Mouse (Mus musculus) small intestine, adult 2 months (tissue): ENCODE data around the gene Akr1c14. TPM values are rescaled to one million over a fixed set of nuclear protein-coding genes. Genes with fewer than 3 reads are reported as not detected.
"Not testable (repeated sequence)": the region's sequence is repeated elsewhere in the genome, so short reads cannot be mapped to it uniquely, and the experiment has no call there.

Experiments
- H3K27ac ChIP-seq: fragments of 200-500 bp; 2 replicates; pipeline ENCODE4 v1.5.1; 2012; ENCODE audit warnings: low read depth, low read length, control low read depth, inconsistent platforms; ENCODE audit not compliant: insufficient read depth
- H3K27me3 ChIP-seq: fragments of 200-500 bp; 2 replicates; pipeline ENCODE4 v1.6.1; 2012; ENCODE audit warnings: mild to moderate bottlenecking, moderate library complexity, low read length, inconsistent platforms; ENCODE audit not compliant: control insufficient read depth, insufficient read depth
- H3K36me3 ChIP-seq: fragments of 200-500 bp; 2 replicates; pipeline ENCODE4 v1.6.1; 2012; ENCODE audit warnings: mild to moderate bottlenecking, low read length, control low read depth, inconsistent platforms; ENCODE audit not compliant: control insufficient read depth, insufficient read depth
- H3K4me1 ChIP-seq: fragments of 200-500 bp; 2 replicates; pipeline ENCODE4 v1.6.1; 2012; ENCODE audit warnings: low read length, inconsistent platforms, mixed read lengths; ENCODE audit not compliant: control insufficient read depth, insufficient read depth, insufficient read length
- H3K4me3 ChIP-seq: fragments of 200-500 bp; 2 replicates; pipeline ENCODE4 v1.5.1; 2012; ENCODE audit warnings: low read depth, mild to moderate bottlenecking, control low read depth, inconsistent platforms, low read length, moderate library complexity
- CTCF ChIP-seq: fragments of 200-500 bp; IDR thresholded peaks from 2 replicates; pipeline ENCODE4 v1.5.1; 2012; ENCODE audit warnings: low read depth, mild to moderate bottlenecking, control low read depth, inconsistent platforms, low read length, moderate library complexity, mixed read lengths; ENCODE audit not compliant: insufficient replicate concordance, insufficient read length; ENCODE audit errors: extremely low read depth
- POLR2A ChIP-seq: fragments of 200-500 bp; IDR thresholded peaks from 2 replicates; pipeline ENCODE4 v1.6.1; 2012; ENCODE audit warnings: low read depth, mild to moderate bottlenecking, control low read depth, inconsistent platforms, low read length, moderate library complexity
- WGBS: fragments of 180-500 bp; shearing (Covaris S2); methylation state at CpG from one replicate; pipeline ENCODE4 v1.1.7; 2018; 5-methylcytosine and 5-hydroxymethylcytosine counted together
- polyA plus RNA-seq: library from polyadenylated mRNA; depleted of rRNA; stranded (reverse); fragments of >200 nt; gene quantifications from 2 replicates; pipeline ENCODE4 v1.2.3, GENCODE M21; 2012; rRNA removed

The Akr1c14 gene
- polyA plus RNA-seq, 1 experiment = 0.44 TPM

- Histone ChIP-seq H3K36me3 (no peaks in the 10 kb centered on the region), H3K4me3 (no peak overlapping the region), H3K27ac (no peak overlapping the region), H3K27me3 (no peaks in the 10 kb centered on the region), H3K4me1 (no peaks in the 10 kb centered on the region)
- no peak for TF ChIP-seq CTCF
- no peak for TF ChIP-seq POLR2A
- WGBS = 63% methylated on average over 2 of the region's 2 CpGs
These were observed 70.5 kb downstream of the Akr1c14 start for GRCm38 (mm10) chr13:4119181-4119904.

DNA sequence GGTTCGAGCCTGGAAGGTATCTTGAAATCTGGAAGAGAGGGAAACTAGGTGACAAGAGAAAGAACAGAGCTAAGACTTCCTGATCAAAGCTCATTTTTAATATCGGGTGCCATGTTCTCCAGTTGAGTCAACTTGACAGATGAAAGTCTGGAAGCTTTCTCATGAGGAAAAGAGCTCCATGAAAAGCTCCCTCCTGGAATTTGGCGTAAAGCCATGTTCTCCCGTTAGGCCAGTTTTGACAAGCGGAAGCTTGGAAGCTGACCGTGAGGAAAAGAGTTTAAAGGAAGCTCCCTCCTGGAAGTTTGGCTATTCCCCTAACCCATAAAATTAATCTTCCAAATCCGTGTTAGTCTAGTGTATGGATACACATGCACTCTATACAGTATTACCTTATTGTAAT, 74.3 kb downstream of the Akr1c14 start:
- no peak overlapping the region for H3K4me3 ChIP-seq
- WGBS = 61% methylated on average over 7 of the region's 7 CpGs
- TF ChIP-seq POLR2A (no peak), CTCF (no peak)
- H3K4me1 ChIP-seq = no peaks in the 10 kb centered on the region
- H3K27me3 ChIP-seq = no peaks in the 10 kb centered on the region
- H3K36me3 ChIP-seq = no peaks in the 10 kb centered on the region
- no peak overlapping the region for H3K27ac ChIP-seq

DNA sequence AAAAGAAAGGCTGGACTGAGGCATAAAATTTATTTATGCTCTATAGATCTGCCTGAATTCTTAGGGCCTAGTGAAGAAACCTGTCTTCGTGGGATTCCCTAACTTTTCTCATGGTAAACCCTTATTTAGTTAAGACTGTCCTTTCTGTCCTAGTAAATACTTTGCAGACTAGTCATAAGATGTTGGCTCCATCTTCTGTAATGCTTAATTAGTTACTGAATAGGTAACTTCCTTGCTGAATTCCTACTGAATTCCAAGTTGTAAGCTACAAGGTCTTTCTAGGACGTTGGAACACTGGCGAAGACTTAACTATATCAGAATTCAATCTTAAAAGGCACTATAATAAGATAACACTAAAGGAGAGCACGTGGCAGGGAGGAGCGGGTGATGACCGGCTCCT, 75.7 kb downstream of the Akr1c14 start:
- H3K36me3 ChIP-seq, H3K27me3 ChIP-seq, H3K4me1 ChIP-seq, H3K27ac ChIP-seq, H3K4me3 ChIP-seq: not testable (repeated sequence)
- 93% methylated on average over 6 of the region's 6 CpGs for WGBS

- H3K27ac ChIP-seq, H3K27me3 ChIP-seq, H3K4me3 ChIP-seq, H3K4me1 ChIP-seq, H3K36me3 ChIP-seq: not testable (repeated sequence)
- 91% methylated on average over 1 of the region's 1 CpGs for WGBS
These were observed 77.0 kb downstream of the Akr1c14 start for GRCm38 (mm10) chr13:4125846-4126245.

DNA sequence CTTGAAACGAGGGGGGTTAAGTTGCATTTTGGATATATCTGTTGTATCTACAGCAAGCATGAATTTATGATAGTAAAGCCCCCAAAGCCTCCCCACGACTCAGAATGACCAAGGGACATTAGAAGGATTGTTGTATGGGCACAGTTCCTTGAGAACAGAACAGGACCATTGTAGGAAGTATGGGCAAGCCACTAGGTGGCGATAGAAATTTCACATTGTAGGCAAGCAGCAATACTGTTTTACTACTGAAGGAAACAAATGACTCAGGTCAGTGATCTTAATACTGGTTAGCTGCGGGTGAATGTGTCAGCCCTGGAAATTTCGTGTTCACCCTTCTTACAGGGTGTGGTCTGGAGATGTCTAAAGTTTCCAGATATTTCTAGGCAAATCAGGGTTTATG, 80.3 kb downstream of the Akr1c14 start:
- Histone ChIP-seq H3K36me3 (no peaks in the 10 kb centered on the region), H3K4me1 (no peaks in the 10 kb centered on the region), H3K4me3 (no peak overlapping the region), H3K27ac (no peak overlapping the region), H3K27me3 (no peaks in the 10 kb centered on the region)
- 37% methylated on average over 5 of the region's 5 CpGs for WGBS
- TF ChIP-seq POLR2A = no peak
- TF ChIP-seq CTCF = no peak

GRCm38 (mm10) chr13:4131317-4131716, 82.5 kb downstream of the Akr1c14 start:
- no peak for TF ChIP-seq CTCF
- no peak for TF ChIP-seq POLR2A
- 42% methylated on average over 1 of the region's 1 CpGs for WGBS
- Histone ChIP-seq H3K36me3 (no peaks in the 10 kb centered on the region), H3K27me3 (no peaks in the 10 kb centered on the region), H3K27ac (no peak overlapping the region), H3K4me1 (no peaks in the 10 kb centered on the region), H3K4me3 (no peak overlapping the region)

GRCm38 (mm10) chr13:4131721-4132120, 82.9 kb downstream of the Akr1c14 start:
- H3K36me3 ChIP-seq = no peaks in the 10 kb centered on the region
- WGBS = 21% methylated on average over 3 of the region's 3 CpGs
- H3K4me1 ChIP-seq = no peaks in the 10 kb centered on the region
- H3K27me3 ChIP-seq = no peaks in the 10 kb centered on the region
- no peak overlapping the region for H3K27ac ChIP-seq
- H3K4me3 ChIP-seq = no peak overlapping the region
- TF ChIP-seq CTCF = no peak
- TF ChIP-seq POLR2A = no peak

DNA sequence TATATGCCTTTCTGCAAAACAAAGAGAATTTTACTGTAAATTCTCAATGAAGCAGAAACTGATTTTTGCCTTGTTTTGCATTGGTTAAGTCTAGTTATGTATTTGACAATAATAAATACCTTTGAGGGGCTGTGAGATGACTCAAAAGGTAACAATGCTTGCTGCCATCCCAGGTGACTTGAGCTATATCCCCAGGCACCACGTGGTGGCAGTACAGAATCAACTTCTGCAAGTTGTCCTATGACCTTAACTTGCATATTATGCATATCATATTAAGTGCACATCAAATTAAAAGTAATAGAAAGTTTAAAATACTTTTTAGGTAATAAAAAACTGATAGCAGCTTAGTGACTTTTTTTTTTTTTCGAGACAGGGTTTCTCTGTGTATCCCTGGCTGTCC, 84.3 kb downstream of the Akr1c14 start:
- Histone ChIP-seq H3K27me3 (no peaks in the 10 kb centered on the region), H3K4me3 (no peak overlapping the region), H3K27ac (no peak overlapping the region), H3K4me1 (no peaks in the 10 kb centered on the region), H3K36me3 (no peaks in the 10 kb centered on the region)
- TF ChIP-seq POLR2A (no peak), CTCF (peak; percentile 36; the same call in 1 of the 2 replicates)
- 23% methylated on average over 2 of the region's 2 CpGs for WGBS

Other genes with a start within 250 kb of the Akr1c14 start
- gene Calml3, start 244.7 kb upstream of the Akr1c14 start, polyA plus RNA-seq = not detected in 2 replicates
- gene Calm4, start 211.3 kb upstream of the Akr1c14 start, polyA plus RNA-seq = not detected in 2 replicates
- not detected in 2 replicates for gene Calm5, start 194.8 kb upstream of the Akr1c14 start, polyA plus RNA-seq
- 16.8 and 64.6 TPM in 2 replicates for gene Net1, start 130.8 kb upstream of the Akr1c14 start, polyA plus RNA-seq
- gene Tubal3, start 130.7 kb upstream of the Akr1c14 start, polyA plus RNA-seq = 18.3 and 52.6 TPM in 2 replicates
- 1.2 and 1.3 TPM in 2 replicates for gene Ucn3, start 103.7 kb upstream of the Akr1c14 start, polyA plus RNA-seq
- not detected in 2 replicates for gene Akr1c18, start 101.6 kb downstream of the Akr1c14 start, polyA plus RNA-seq
- gene Akr1c13, start 142.1 kb downstream of the Akr1c14 start, polyA plus RNA-seq = 5.9 and 16.2 TPM in 2 replicates
- 2.0 and 2.8 TPM in 2 replicates for gene Akr1c19, start 179.7 kb downstream of the Akr1c14 start, polyA plus RNA-seq
- gene Akr1c12, start 230.4 kb downstream of the Akr1c14 start, polyA plus RNA-seq = 6.0 and 13.0 TPM in 2 replicates